Mouse (Mus musculus) spleen, adult 10 weeks (tissue): ENCODE data around the gene Dolpp1. TPM values are rescaled to one million over a fixed set of nuclear protein-coding genes. Genes with fewer than 3 reads are reported as not detected.

Source experiments
- polyA plus RNA-seq: library from polyadenylated mRNA; stranded (reverse); fragments of 350-450 nt; fragmentation: Illumina TruSeq; extraction: RNeasy Lipid Tissue Mini Kit (QIAGEN cat#74804); gene quantifications from one replicate; pipeline ENCODE4 v1.2.3, GENCODE M21; 2015; ENCODE audit warnings: low replicate concordance; ENCODE audit not compliant: insufficient read depth

The Dolpp1 gene
- polyA plus RNA-seq, result 9.2 TPM

GRCm38 (mm10) chr2:30392114-30392576, at the start of gene Dolpp1:
Gene Dolpp1, plus strand, starts transcription at chr2:30392254.

DNA sequence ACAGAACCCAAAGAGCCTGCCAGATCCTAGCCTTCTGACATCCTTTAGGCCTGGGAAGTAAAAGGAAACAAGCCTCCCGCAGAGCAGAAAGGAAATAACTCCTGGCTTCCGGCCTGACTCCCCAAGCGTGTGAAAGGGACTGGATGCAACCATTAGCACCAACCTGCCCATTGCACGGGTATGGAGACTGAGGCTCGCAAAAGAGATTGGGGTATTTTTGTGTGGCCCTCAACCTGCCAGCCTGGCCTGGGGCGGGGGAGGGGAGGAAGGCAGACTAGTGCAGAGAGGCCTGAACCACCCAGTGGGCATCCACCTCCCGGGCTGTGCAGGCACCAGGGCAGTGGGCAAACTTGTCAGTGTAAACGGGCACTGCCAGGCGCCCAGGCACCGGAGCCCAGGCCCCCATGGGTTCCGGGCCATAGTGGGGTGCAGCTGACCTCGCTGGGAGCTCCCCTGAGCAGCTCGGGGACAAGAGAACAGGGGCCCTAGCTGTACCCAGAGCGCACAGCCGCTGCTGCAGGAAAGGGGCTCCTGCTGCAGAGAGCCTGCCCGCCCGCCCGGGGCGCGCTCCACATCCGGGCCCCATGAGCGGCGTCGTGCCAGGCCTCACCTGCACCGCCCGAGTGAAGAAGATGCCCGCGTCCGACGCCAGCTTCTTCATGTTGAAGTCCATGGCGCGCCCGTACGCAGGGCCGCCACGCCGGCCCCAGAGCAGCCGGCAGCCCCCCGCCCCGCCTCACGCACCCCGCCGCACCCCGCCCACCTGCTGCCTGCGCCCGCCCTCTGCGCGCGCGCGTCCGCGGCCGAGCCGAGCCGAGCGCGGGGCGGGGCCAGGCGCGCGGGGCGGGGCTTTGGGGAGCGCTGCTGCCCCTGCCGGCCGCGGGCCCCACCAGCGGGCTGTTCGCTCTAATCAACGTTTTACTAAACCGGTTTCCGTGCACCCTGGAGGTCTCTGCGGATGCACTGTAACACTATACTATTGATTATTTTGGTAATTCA, 33.2 kb upstream of the Dolpp1 start, which contains the start of gene Sh3glb2:
Sh3glb2 (minus strand) TSS at position 805 of the 999 bp plus-strand sequence.

GRCm38 (mm10) chr2:30363773-30364650, 28.0 kb upstream of the Dolpp1 start, which contains the start of gene Miga2:
Gene Miga2, plus strand, starts transcription at chr2:30364233.

DNA sequence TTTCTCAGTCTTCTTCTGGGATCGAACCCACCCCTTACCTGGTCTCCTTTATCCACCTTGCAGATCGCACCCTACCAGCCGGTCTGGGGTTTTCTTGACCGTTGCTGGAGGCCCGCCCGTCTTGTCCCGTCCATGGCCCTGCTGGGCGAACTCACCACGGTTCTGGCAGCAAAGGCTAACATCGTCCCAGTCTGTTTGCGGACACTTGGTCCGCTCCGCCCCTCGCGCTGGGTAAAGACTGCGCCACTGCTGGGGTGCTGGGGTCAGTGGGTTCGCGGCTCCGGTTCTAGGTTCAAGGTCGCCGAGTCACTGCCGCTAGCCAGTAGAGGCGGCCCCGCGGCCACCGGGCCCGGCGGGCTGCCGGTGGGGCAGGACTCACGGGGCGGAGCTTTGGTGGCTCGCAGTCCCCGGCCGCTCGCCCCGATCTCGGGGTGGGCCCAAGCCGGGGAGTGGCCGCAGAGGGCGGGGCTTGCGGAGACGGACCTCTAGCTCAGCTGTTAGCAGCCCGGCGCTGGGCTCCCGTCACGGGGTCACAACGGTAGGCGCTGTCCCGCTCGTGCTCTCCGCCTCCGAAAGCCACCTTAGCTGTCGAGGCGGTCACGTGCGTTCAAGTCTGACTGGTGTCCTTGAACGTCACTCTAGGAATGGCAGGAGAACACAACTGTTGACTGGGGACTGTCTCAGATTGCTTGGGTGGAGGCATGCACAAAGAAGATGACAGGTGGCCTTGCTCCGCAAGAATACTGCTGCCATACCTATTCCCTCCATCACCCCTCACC, 23.3 kb downstream of the Dolpp1 start, which contains the start of gene Crat:
Crat (minus strand) TSS at position 657 of the 779 bp plus-strand sequence.

GRCm38 (mm10) chr2:30415936-30416648, 24.0 kb downstream of the Dolpp1 start, which contains the start of gene Ptpa:
Gene Ptpa, plus strand, starts transcription at chr2:30416039.

Other genes with a start within 250 kb of the Dolpp1 start
- 1.2 TPM for gene Endog, start 220.8 kb upstream of the Dolpp1 start, polyA plus RNA-seq
- gene Spout1, start 213.8 kb upstream of the Dolpp1 start, polyA plus RNA-seq, result 8.9 TPM
- gene Kyat1, start 186.4 kb upstream of the Dolpp1 start, polyA plus RNA-seq, result 5.0 TPM
- 9.8 TPM for gene Lrrc8a, start 154.5 kb upstream of the Dolpp1 start, polyA plus RNA-seq
- 1.5 TPM for gene Gm28035, start 151.7 kb upstream of the Dolpp1 start, polyA plus RNA-seq
- gene Phyhd1, start 126.1 kb upstream of the Dolpp1 start, polyA plus RNA-seq, result 27.3 TPM
- gene Gm28038, start 111.2 kb upstream of the Dolpp1 start, polyA plus RNA-seq, result not detected
- 8.9 TPM for gene Dolk, start 105.9 kb upstream of the Dolpp1 start, polyA plus RNA-seq
- 24.6 TPM for gene Nup188, start 105.9 kb upstream of the Dolpp1 start, polyA plus RNA-seq
- 19.0 TPM for gene Sh3glb2, start 32.9 kb upstream of the Dolpp1 start, polyA plus RNA-seq
- 4.3 TPM for gene Miga2, start 28.0 kb upstream of the Dolpp1 start, polyA plus RNA-seq
- 12.9 TPM for gene Crat, start 23.6 kb downstream of the Dolpp1 start, polyA plus RNA-seq
- 66.8 TPM for gene Ptpa, start 23.8 kb downstream of the Dolpp1 start, polyA plus RNA-seq
- gene Ier5l, start 82.0 kb downstream of the Dolpp1 start, polyA plus RNA-seq, result 0.25 TPM
- 2.3 TPM for gene Cstad, start 202.8 kb downstream of the Dolpp1 start, polyA plus RNA-seq